Mouse (Mus musculus): ENCODE data around the gene Nlgn1. TPM values are rescaled to one million over a fixed set of nuclear protein-coding genes. Genes with fewer than 3 reads are reported as not detected.

Gene Nlgn1
- polyA plus RNA-seq, 1 experiment from 2014 or later: 0.09 TPM

GRCm38 (mm10) chr3:25914365-25915065 lies 417.7 kb downstream of the Nlgn1 start:
- DNase-seq (no peak), ATAC-seq (ENCODE audit: low read depth) (no peak)
- WGBS (ENCODE audit: insufficient replicate concordance): 57% methylated on average over 2 of the region's 2 CpGs
- Histone ChIP-seq H3K9me3 (replicated peaks) (no peaks in the 10 kb centered on the region), H3K9ac (no peak overlapping the region), H3K4me1 (replicated peaks) (no peaks in the 10 kb centered on the region), H3K4me2 (no peak overlapping the region), H3K27ac (no peak overlapping the region), H3K27me3 (no peaks in the 10 kb centered on the region), H3K36me3 (no peaks in the 10 kb centered on the region), H3K4me3 (replicated peaks) (no peak overlapping the region)

GRCm38 (mm10) chr3:25903140-25903809 lies 429.0 kb downstream of the Nlgn1 start:
- no peaks in the 10 kb centered on the region for H3K27me3 ChIP-seq
- no peak for DNase-seq
- no peak overlapping the region for H3K27ac ChIP-seq
- no peak overlapping the region for H3K4me2 ChIP-seq
- WGBS (ENCODE audit: insufficient replicate concordance): 63% methylated on average over 11 of the region's 11 CpGs
- no peaks in the 10 kb centered on the region for H3K9me3 ChIP-seq (replicated peaks)
- no peak overlapping the region for H3K9ac ChIP-seq
- H3K4me3 ChIP-seq (replicated peaks): no peak overlapping the region
- no peaks in the 10 kb centered on the region for H3K36me3 ChIP-seq
- no peaks in the 10 kb centered on the region for H3K4me1 ChIP-seq (replicated peaks)
- ATAC-seq (ENCODE audit: low read depth): no peak

- no peaks in the 10 kb centered on the region for H3K9me3 ChIP-seq (replicated peaks)
- H3K27me3 ChIP-seq: no peaks in the 10 kb centered on the region
- H3K4me2 ChIP-seq: no peak overlapping the region
- DNase-seq (no peak), ATAC-seq (ENCODE audit: low read depth) (no peak)
- H3K27ac ChIP-seq: no peak overlapping the region
- no peaks in the 10 kb centered on the region for H3K36me3 ChIP-seq
- H3K9ac ChIP-seq: no peak overlapping the region
- H3K4me1 ChIP-seq (replicated peaks): no peaks in the 10 kb centered on the region
- no peak overlapping the region for H3K4me3 ChIP-seq (replicated peaks)
These were observed 434.8 kb downstream of the Nlgn1 start for GRCm38 (mm10) chr3:25897456-25897855.

GRCm38 (mm10) chr3:25884797-25885196 lies 447.5 kb downstream of the Nlgn1 start:
- no peak overlapping the region for H3K4me3 ChIP-seq (replicated peaks)
- DNase-seq (no peak), ATAC-seq (ENCODE audit: low read depth) (no peak)
- 41% methylated on average over 2 of the region's 2 CpGs for WGBS (ENCODE audit: insufficient replicate concordance)
- no peaks in the 10 kb centered on the region for H3K4me1 ChIP-seq (replicated peaks)
- no peak overlapping the region for H3K4me2 ChIP-seq
- no peaks in the 10 kb centered on the region for H3K36me3 ChIP-seq
- H3K9me3 ChIP-seq (replicated peaks): no peaks in the 10 kb centered on the region
- H3K27ac ChIP-seq: no peak overlapping the region
- no peak overlapping the region for H3K9ac ChIP-seq
- H3K27me3 ChIP-seq: no peaks in the 10 kb centered on the region

DNA sequence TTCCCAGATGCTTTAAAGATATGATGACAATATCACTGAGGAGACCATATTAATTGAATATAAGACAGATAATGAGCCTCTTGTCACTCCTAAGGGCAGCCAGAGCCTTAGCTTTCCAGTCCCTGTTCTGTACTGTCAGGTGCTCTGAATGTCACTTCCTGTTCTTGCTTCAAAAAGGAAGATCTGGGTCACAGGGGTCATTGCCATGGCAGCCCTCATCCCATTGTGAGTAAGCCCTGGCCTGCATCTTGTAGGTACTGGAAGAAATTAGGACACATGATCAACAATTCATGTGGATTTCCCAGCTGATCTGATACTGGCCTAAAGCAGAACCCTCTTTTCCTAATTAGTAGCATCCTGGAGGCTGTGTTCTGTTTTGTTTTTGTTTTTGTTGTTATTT lies 463.1 kb downstream of the Nlgn1 start:
- ATAC-seq (ENCODE audit: low read depth) (no peak), DNase-seq (no peak)
- no peaks in the 10 kb centered on the region for H3K9me3 ChIP-seq (replicated peaks)
- H3K27ac ChIP-seq: no peak overlapping the region
- H3K9ac ChIP-seq: no peak overlapping the region
- no peaks in the 10 kb centered on the region for H3K27me3 ChIP-seq
- H3K4me2 ChIP-seq: no peak overlapping the region
- no peaks in the 10 kb centered on the region for H3K36me3 ChIP-seq
- H3K4me3 ChIP-seq (replicated peaks): no peak overlapping the region
- no peaks in the 10 kb centered on the region for H3K4me1 ChIP-seq (replicated peaks)

GRCm38 (mm10) chr3:25858384-25858783 lies 473.9 kb downstream of the Nlgn1 start:
- no peaks in the 10 kb centered on the region for H3K9me3 ChIP-seq (replicated peaks)
- no peak overlapping the region for H3K27ac ChIP-seq
- H3K9ac ChIP-seq: no peak overlapping the region
- no peak overlapping the region for H3K4me3 ChIP-seq (replicated peaks)
- DNase-seq (no peak), ATAC-seq (ENCODE audit: low read depth) (no peak)
- no peaks in the 10 kb centered on the region for H3K36me3 ChIP-seq
- H3K27me3 ChIP-seq: no peaks in the 10 kb centered on the region
- H3K4me2 ChIP-seq: no peak overlapping the region
- H3K4me1 ChIP-seq (replicated peaks): no peaks in the 10 kb centered on the region

DNA sequence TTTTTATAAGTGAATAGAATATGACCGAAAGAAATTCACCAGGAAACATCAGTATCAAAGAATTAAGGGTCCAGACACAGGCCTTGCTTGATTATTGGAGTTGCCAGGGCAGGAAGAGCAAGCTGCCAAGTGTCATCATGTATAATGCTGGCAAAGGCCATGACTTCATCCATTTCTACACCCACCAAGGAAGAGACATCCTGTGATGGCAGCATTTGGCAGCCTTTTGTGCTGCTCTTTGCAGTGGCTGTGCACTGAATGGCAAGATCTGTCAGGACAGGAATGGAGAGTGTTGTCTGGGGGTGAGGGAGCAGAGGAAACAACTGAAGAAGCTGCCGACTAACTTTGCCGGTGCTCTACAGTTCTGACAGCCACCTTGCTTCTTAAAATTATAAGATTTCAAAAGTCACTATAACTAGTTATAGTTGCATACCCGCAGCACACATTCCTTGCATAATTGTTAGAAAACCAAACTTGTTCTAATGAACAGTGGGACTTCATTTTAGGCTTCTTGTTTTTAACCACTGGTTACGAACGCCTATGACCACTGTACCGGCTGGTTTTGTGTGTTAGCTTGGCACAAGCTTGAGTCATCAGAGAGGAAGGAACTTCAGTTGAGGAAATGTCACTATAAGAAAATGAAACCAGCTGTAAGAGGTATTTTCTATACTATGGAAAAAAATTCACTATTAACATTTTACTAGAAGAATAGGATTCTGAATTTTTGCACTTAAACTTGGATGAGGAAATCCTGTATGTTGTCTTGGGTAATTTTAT lies 487.4 kb downstream of the Nlgn1 start:
- Histone ChIP-seq H3K4me2 (no peak overlapping the region), H3K9me3 (replicated peaks) (no peaks in the 10 kb centered on the region), H3K27me3 (no peaks in the 10 kb centered on the region), H3K4me1 (replicated peaks) (no peaks in the 10 kb centered on the region), H3K9ac (no peak overlapping the region), H3K36me3 (no peaks in the 10 kb centered on the region), H3K27ac (no peak overlapping the region), H3K4me3 (replicated peaks) (no peak overlapping the region)
- ATAC-seq (ENCODE audit: low read depth): no peak
- 68% methylated on average over 7 of the region's 7 CpGs for WGBS (ENCODE audit: insufficient replicate concordance)
- no peak for DNase-seq

- Histone ChIP-seq H3K9ac (no peak overlapping the region), H3K4me3 (replicated peaks) (no peak overlapping the region), H3K27ac (no peak overlapping the region), H3K9me3 (replicated peaks) (no peaks in the 10 kb centered on the region), H3K27me3 (no peaks in the 10 kb centered on the region), H3K4me2 (no peak overlapping the region), H3K36me3 (no peaks in the 10 kb centered on the region), H3K4me1 (replicated peaks) (no peaks in the 10 kb centered on the region)
- 44% methylated on average over 2 of the region's 2 CpGs for WGBS (ENCODE audit: insufficient replicate concordance)
- no peak for DNase-seq
- ATAC-seq (ENCODE audit: low read depth): no peak
These were observed 502.0 kb downstream of the Nlgn1 start for GRCm38 (mm10) chr3:25830237-25830636.

DNA sequence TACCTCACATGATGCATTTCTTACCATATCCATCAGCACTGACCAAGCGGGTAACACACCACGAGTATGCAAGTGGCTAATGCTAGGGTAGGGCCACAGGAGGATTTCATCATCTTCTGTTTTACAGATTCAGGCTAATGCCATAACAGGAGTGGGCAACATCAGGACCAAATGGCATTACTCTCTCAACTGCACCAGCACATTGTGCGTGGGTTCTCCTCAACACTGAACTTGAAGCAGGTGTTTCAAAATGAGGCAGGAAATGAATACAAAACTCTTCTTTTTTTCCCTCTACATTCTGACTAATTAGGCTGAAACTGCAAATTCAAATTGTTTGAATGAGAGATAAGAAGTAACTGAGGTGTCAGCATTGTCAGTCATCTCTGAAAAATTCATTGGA lies 518.9 kb downstream of the Nlgn1 start:
- Histone ChIP-seq H3K9ac (no peak overlapping the region), H3K27ac (no peak overlapping the region), H3K4me2 (no peak overlapping the region), H3K36me3 (no peaks in the 10 kb centered on the region), H3K4me3 (replicated peaks) (no peak overlapping the region), H3K4me1 (replicated peaks) (no peaks in the 10 kb centered on the region), H3K27me3 (no peaks in the 10 kb centered on the region), H3K9me3 (replicated peaks) (no peaks in the 10 kb centered on the region)
- DNase-seq (no peak), ATAC-seq (ENCODE audit: low read depth) (no peak)
- WGBS (ENCODE audit: insufficient replicate concordance): 69% methylated on average over 3 of the region's 3 CpGs

DNA sequence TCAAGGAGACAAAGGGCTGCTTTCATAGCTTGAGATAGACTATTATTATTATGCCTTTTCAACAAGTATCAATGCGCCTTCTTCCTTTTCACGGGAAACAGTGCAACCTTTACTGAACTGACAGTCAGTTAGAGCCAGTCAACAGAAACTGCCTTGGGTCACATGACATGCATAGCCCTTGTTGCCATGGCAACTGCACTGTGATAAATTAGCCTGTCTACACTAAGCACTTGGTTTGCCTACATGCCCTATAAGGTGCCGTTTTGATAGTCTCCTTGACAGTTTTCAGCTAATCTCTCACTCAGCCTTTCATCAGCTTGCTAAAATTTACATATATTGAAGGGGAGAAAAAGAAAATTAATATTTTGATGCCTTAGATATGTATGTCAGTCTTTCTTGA lies 524.7 kb downstream of the Nlgn1 start:
- DNase-seq: no peak
- WGBS (ENCODE audit: insufficient replicate concordance): 54% methylated on average over 3 of the region's 3 CpGs

GRCm38 (mm10) chr3:25781651-25782050 lies 550.6 kb downstream of the Nlgn1 start:
- H3K27me3 ChIP-seq: no peaks in the 10 kb centered on the region
- H3K4me2 ChIP-seq: no peak overlapping the region
- no peaks in the 10 kb centered on the region for H3K36me3 ChIP-seq
- ATAC-seq (ENCODE audit: low read depth) (no peak), DNase-seq (no peak)
- WGBS (ENCODE audit: insufficient replicate concordance): 48% methylated on average over 2 of the region's 2 CpGs
- H3K27ac ChIP-seq: no peak overlapping the region
- no peaks in the 10 kb centered on the region for H3K9me3 ChIP-seq (replicated peaks)
- no peaks in the 10 kb centered on the region for H3K4me1 ChIP-seq (replicated peaks)
- no peak overlapping the region for H3K4me3 ChIP-seq (replicated peaks)
- no peak overlapping the region for H3K9ac ChIP-seq

More for the DNA sequence above, 524.7 kb downstream of the Nlgn1 start:
- no peak overlapping the region for H3K9ac ChIP-seq
- no peak overlapping the region for H3K27ac ChIP-seq
- H3K9me3 ChIP-seq (replicated peaks): no peaks in the 10 kb centered on the region
- no peaks in the 10 kb centered on the region for H3K27me3 ChIP-seq
- H3K4me1 ChIP-seq (replicated peaks): no peaks in the 10 kb centered on the region
- H3K36me3 ChIP-seq: no peaks in the 10 kb centered on the region
- no peak overlapping the region for H3K4me3 ChIP-seq (replicated peaks)
- ATAC-seq (ENCODE audit: low read depth): no peak
- H3K4me2 ChIP-seq: no peak overlapping the region

DNA sequence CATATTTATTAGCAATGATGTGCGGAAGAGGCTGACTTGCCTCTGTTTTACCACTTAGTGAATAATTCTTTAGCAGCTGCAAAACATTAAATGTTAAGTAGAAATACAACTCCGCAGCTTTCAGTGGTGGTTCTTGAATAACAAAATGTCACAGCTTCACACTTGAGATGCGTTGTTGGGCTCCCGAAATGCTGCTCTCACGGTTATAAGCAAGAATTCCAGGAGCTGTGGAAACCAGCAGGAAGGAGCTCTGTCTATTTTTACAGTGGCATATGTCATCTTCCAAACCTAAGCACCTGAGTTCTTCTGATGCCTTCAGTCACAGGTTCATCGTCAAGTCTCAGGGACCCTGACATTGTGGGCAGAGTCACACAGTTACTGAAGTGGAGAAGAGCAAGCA lies 556.8 kb downstream of the Nlgn1 start:
- Histone ChIP-seq H3K4me2 (no peak overlapping the region), H3K27ac (no peak overlapping the region), H3K9me3 (replicated peaks) (no peaks in the 10 kb centered on the region), H3K27me3 (no peaks in the 10 kb centered on the region), H3K4me3 (replicated peaks) (no peak overlapping the region), H3K4me1 (replicated peaks) (no peaks in the 10 kb centered on the region), H3K9ac (no peak overlapping the region), H3K36me3 (no peaks in the 10 kb centered on the region)
- DNase-seq (no peak), ATAC-seq (ENCODE audit: low read depth) (no peak)
- WGBS (ENCODE audit: insufficient replicate concordance): 79% methylated on average over 6 of the region's 6 CpGs

Measured in liver, embryonic 13.5 days (tissue).